Mouse (Mus musculus) hindbrain, embryonic 16.5 days (tissue): Measurements from ENCODE around the gene Grk3. TPM values are rescaled to one million over a fixed set of nuclear protein-coding genes. Genes with fewer than 3 reads are reported as not detected.
A peak's percentile ranks its signal among the peaks of the same experiment; 100 is the strongest.

Experiments
- ATAC-seq: fragments of 200-750 bp; cut with Nextera tagmentation; 2 replicates; pipeline ENCODE4 v1.8.0; 2017; ENCODE audit warnings: moderate TSS enrichment, moderate library complexity
- H3K27ac ChIP-seq: fragments of 300-500 bp; sonication (generic); 2 replicates; pipeline ENCODE4 v1.5.1; 2014; ENCODE audit warnings: low read depth, mild to moderate bottlenecking, control low read depth, low read length, moderate library complexity
- H3K27me3 ChIP-seq: fragments of 300-500 bp; sonication (generic); replicated peaks from 2 replicates; pipeline ENCODE4 v1.6.1; 2014; ENCODE audit warnings: low read length; ENCODE audit not compliant: control insufficient read depth, insufficient read depth
- H3K36me3 ChIP-seq: fragments of 300-500 bp; sonication (generic); 2 replicates; pipeline ENCODE4 v1.6.1; 2014; ENCODE audit warnings: mild to moderate bottlenecking, low read length, moderate library complexity, mixed read lengths; ENCODE audit not compliant: control insufficient read depth, insufficient read depth
- H3K4me1 ChIP-seq: fragments of 300-500 bp; sonication (generic); 2 replicates; pipeline ENCODE4 v1.6.1; 2014; ENCODE audit warnings: low read depth, low read length; ENCODE audit not compliant: control insufficient read depth, insufficient read depth
- H3K4me2 ChIP-seq: fragments of 300-500 bp; sonication (generic); 2 replicates; pipeline ENCODE4 v1.6.1; 2014; ENCODE audit warnings: mild to moderate bottlenecking, low read length, control low read depth, moderate library complexity
- H3K4me3 ChIP-seq: fragments of 300-500 bp; sonication (generic); 2 replicates; pipeline ENCODE4 v1.5.1; 2014; ENCODE audit warnings: mild to moderate bottlenecking, low read length, control low read depth, moderate library complexity
- H3K9ac ChIP-seq: fragments of 300-500 bp; sonication (generic); 2 replicates; pipeline ENCODE4 v1.6.1; 2014; ENCODE audit warnings: low read depth, mild to moderate bottlenecking, control low read depth, low read length, moderate library complexity
- H3K9me3 ChIP-seq: fragments of 300-500 bp; sonication (generic); 2 replicates; pipeline ENCODE4 v1.6.1; 2014; ENCODE audit warnings: mild to moderate bottlenecking, low read length, moderate library complexity; ENCODE audit not compliant: control insufficient read depth
- WGBS: fragments of 180-500 bp; shearing (Covaris S2); extraction: QIAGEN DNeasy Blood & Tissue Kit; methylation state at CpG from one replicate; pipeline ENCODE4 v1.1.7; 2014; 5-methylcytosine and 5-hydroxymethylcytosine counted together
- polyA plus RNA-seq: library from polyadenylated mRNA; unstranded; fragments of >200 nt; fragmentation: Nextera tagmentation; extraction: Ambion mirVana; gene quantifications from 2 replicates; pipeline ENCODE4 v1.2.1, GENCODE M21; 2015

The Grk3 gene
- polyA plus RNA-seq, 1 experiment from 2014 or later: 30.8 TPM

DNA sequence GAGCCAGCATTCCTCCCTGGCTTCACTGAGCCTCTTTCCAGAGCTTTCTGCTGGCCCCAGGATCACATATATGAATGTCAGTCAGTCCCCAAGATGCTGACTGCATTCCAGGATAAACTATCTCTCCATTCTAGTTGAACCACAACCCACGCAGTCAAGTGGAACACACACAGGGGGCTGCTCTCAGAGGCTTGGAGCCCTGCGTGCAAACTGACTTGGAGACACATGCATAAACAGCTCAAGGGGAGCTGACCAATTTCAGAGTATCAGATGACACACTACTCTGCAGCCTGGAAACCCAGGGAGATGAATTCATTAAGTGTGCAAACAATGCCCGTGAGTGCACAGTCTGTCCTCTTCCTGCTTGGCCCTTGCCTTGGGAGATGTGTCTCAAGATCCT is 54.7 kb downstream of the Grk3 start:
- H3K4me3 ChIP-seq: no peak overlapping the region
- H3K27ac ChIP-seq: no peak overlapping the region
- WGBS: 22% methylated on average over 3 of the region's 3 CpGs
- 0 out of 2 replicates have a peak, but pooled peaks have one; percentile 20 for ATAC-seq
- no peaks in the 10 kb centered on the region for H3K36me3 ChIP-seq
- H3K9ac ChIP-seq: no peak overlapping the region
- H3K4me1 ChIP-seq: 0 out of 2 replicates have a peak, but pooled peaks cover 2% of the 10 kb centered on the region
- H3K27me3 ChIP-seq: no peaks in the 10 kb centered on the region
- H3K9me3 ChIP-seq: no peaks in the 10 kb centered on the region
- no peak overlapping the region for H3K4me2 ChIP-seq

DNA sequence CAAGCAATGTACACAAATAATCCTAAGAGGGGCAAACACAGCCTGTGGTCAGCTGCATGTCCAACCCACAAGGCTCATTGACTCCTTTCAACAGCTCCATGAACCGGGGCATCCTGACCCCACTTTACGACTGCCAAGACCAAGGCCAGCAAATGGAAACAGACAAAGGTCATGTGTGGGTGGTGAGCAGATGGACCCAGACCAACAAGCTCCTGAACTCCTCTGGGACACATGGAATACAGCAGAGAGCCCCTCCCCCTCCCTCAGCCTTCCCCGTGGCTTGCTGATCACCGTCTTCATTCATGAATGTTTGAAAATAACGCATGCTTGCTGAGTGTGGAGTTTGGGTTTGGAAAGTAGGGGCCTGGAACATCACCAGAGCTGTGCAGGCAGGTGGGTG is 57.3 kb downstream of the Grk3 start:
- Histone ChIP-seq H3K27ac (no peak overlapping the region), H3K9ac (no peak overlapping the region), H3K36me3 (peaks cover 2% of the 10 kb centered on the region; the same call in 1 of the 2 replicates), H3K4me2 (no peak overlapping the region), H3K4me1 (0 out of 2 replicates have a peak, but pooled peaks cover 2% of the 10 kb centered on the region), H3K4me3 (no peak overlapping the region), H3K27me3 (no peaks in the 10 kb centered on the region), H3K9me3 (no peaks in the 10 kb centered on the region)
- ATAC-seq: no peak
- 60% methylated on average over 5 of the region's 5 CpGs for WGBS

GRCm38 (mm10) chr5:112956841-112957240 is 58.8 kb downstream of the Grk3 start:
- no peak overlapping the region for H3K27ac ChIP-seq
- 83% methylated on average over 12 of the region's 12 CpGs for WGBS
- no peaks in the 10 kb centered on the region for H3K9me3 ChIP-seq
- H3K4me3 ChIP-seq: no peak overlapping the region
- no peaks in the 10 kb centered on the region for H3K27me3 ChIP-seq
- ATAC-seq: no peak
- H3K4me2 ChIP-seq: no peak overlapping the region
- H3K9ac ChIP-seq: no peak overlapping the region
- H3K4me1 ChIP-seq: 0 out of 2 replicates have a peak, but pooled peaks cover 2% of the 10 kb centered on the region
- H3K36me3 ChIP-seq: peaks cover 2% of the 10 kb centered on the region; the same call in 1 of the 2 replicates

DNA sequence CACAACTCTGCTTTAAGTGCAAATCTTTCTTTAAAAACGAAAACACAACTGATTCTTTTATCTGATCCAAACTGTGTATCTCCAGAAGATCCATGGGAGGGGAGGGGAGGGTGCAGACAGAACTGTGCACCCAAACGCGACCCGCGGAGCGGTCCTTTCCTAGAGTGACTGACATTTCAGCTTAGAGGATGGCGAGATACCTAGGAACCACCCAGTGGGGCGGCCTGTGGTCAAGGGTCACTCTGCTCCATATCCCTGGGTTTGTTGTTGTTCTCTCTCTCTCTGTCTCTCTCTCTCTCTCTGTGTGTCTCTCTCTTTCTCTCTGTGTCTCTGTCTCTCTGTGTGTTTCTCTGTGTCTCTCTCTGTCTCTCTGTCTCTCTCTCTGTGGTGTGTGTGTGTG is 59.2 kb downstream of the Grk3 start:
- Histone ChIP-seq H3K27ac (no peak overlapping the region), H3K27me3 (no peaks in the 10 kb centered on the region), H3K4me3 (no peak overlapping the region), H3K4me2 (no peak overlapping the region), H3K9ac (no peak overlapping the region), H3K36me3 (peaks cover 2% of the 10 kb centered on the region; the same call in 1 of the 2 replicates), H3K4me1 (0 out of 2 replicates have a peak, but pooled peaks cover 2% of the 10 kb centered on the region), H3K9me3 (no peaks in the 10 kb centered on the region)
- no peak for ATAC-seq
- WGBS: 90% methylated on average over 8 of the region's 8 CpGs

DNA sequence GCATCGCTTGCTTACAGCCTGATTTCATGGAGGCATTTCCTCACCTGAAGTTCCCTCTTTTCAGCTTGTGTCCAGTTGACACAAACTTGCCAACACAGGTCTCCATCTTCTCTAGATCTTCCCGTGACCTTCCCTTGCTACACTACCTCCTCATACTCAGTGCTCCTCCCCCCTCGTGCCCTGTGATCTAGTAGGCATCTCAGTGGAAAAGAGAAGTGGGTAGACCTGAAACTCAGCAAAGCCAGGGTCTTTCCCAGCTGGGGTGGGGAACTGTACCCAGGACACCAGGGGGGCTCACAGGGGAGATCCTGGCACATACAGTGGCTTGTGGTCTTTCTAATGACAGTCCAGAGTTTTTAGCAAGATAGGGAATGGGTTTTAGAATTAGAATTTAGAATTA is 64.7 kb downstream of the Grk3 start:
- WGBS: 88% methylated on average over 3 of the region's 3 CpGs
- Histone ChIP-seq H3K4me1 (no peaks in the 10 kb centered on the region), H3K4me2 (no peak overlapping the region), H3K27me3 (no peaks in the 10 kb centered on the region), H3K36me3 (peaks cover 4% of the 10 kb centered on the region; the same call in 1 of the 2 replicates), H3K27ac (no peak overlapping the region), H3K4me3 (no peak overlapping the region), H3K9ac (no peak overlapping the region), H3K9me3 (no peaks in the 10 kb centered on the region)
- no peak for ATAC-seq

- Histone ChIP-seq H3K27ac (no peak overlapping the region), H3K4me1 (0 out of 2 replicates have a peak, but pooled peaks cover 2% of the 10 kb centered on the region), H3K36me3 (peaks cover 13% of the 10 kb centered on the region; the same call in 1 of the 2 replicates), H3K4me2 (no peak overlapping the region), H3K4me3 (no peak overlapping the region), H3K9ac (no peak overlapping the region), H3K27me3 (no peaks in the 10 kb centered on the region), H3K9me3 (no peaks in the 10 kb centered on the region)
- WGBS: 79% methylated on average over 7 of the region's 7 CpGs
- no peak for ATAC-seq
Observed at GRCm38 (mm10) chr5:112945925-112946324, 69.7 kb downstream of the Grk3 start.

DNA sequence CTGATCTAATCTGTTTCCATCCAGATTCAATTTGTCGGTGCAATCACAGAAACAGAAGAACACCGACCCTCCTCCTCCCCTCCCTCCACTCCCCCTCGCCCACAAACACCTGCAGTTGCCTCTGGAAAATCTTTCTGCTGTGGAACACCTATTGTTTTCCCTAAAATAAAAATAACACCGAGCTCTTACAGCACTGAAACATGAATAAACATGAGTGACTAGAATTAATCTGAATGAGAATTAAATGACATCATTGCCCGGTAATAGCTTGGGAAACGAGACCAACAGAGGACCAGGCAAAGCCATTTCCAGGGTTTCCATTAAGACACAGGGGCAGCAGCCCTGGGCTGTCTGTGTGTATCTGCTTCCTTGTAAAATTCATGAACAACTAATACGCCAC is 73.3 kb downstream of the Grk3 start:
- no peak for ATAC-seq
- WGBS: 32% methylated on average over 7 of the region's 7 CpGs
- Histone ChIP-seq H3K4me3 (no peak overlapping the region), H3K4me2 (no peak overlapping the region), H3K9me3 (no peaks in the 10 kb centered on the region), H3K4me1 (0 out of 2 replicates have a peak, but pooled peaks cover 2% of the 10 kb centered on the region), H3K9ac (no peak overlapping the region), H3K27ac (no peak overlapping the region), H3K27me3 (no peaks in the 10 kb centered on the region), H3K36me3 (peaks cover 13% of the 10 kb centered on the region; the same call in 1 of the 2 replicates)

GRCm38 (mm10) chr5:112941001-112941400 is 74.6 kb downstream of the Grk3 start:
- ATAC-seq: no peak
- peaks cover 11% of the 10 kb centered on the region; the same call in 1 of the 2 replicates for H3K36me3 ChIP-seq
- 96% methylated on average over 12 of the region's 12 CpGs for WGBS

DNA sequence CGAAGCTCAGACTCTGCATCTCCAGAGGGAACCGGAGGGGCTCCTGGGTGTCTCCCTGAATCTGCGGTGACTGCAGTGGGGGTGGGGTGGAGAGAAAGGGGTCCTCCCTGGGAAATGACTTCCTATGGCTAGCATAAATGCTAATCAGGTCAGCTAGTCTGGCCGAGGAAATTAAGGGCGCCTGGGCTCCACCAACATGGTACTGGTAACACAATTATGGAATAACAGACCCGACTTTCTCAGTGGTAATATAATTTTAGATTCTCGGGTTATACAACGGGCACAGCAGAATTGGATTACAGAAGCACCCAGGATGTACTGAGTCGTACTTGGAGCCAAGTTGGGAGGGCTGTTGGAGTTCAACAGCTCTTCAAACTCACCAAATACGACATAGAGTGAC is 79.0 kb downstream of the Grk3 start:
- Histone ChIP-seq H3K9me3 (no peaks in the 10 kb centered on the region), H3K27ac (no peak overlapping the region), H3K4me3 (no peak overlapping the region), H3K27me3 (no peaks in the 10 kb centered on the region), H3K4me2 (no peak overlapping the region), H3K4me1 (no peaks in the 10 kb centered on the region), H3K9ac (no peak overlapping the region), H3K36me3 (peaks cover 7% of the 10 kb centered on the region; the same call in 1 of the 2 replicates)
- WGBS: 81% methylated on average over 10 of the region's 10 CpGs
- no peak for ATAC-seq

More at GRCm38 (mm10) chr5:112941001-112941400, 74.6 kb downstream of the Grk3 start:
- Histone ChIP-seq H3K27me3 (no peaks in the 10 kb centered on the region), H3K4me1 (0 out of 2 replicates have a peak, but pooled peaks cover 2% of the 10 kb centered on the region), H3K9me3 (no peaks in the 10 kb centered on the region), H3K4me2 (no peak overlapping the region), H3K27ac (no peak overlapping the region), H3K4me3 (no peak overlapping the region), H3K9ac (no peak overlapping the region)
